Mouse (Mus musculus) right cerebral cortex, postnatal 10 days (tissue): ENCODE results near the gene Foxp1.

ENCODE experiments used
- DNase-seq, 2 experiments: peaks; one replicate each; pipeline ENCODE4 v3.0.0; 2021; ENCODE audit warnings: low spot score in 2 of 2

Foxp1 gene

DNA sequence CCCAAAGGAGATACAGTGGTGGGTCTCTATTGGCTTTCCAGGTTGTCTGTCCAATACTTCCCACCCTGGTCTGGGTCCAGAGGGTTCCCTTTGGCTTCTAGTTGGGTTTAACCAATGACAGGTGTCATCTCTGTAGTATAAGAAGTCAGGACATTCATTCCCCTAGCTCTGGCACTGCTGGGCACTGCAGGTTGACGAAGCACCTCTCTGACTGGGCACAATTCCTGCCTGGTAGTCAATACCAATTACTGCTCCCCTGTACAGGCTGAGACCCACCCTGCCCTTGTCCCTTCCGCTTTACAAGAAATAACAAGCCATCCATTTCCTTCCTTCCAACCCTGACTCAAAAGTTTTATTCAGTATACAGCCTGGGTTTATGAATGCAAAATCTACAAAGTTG is 81.9 kb downstream of the Foxp1 start:
- no peak for DNase-seq

DNA sequence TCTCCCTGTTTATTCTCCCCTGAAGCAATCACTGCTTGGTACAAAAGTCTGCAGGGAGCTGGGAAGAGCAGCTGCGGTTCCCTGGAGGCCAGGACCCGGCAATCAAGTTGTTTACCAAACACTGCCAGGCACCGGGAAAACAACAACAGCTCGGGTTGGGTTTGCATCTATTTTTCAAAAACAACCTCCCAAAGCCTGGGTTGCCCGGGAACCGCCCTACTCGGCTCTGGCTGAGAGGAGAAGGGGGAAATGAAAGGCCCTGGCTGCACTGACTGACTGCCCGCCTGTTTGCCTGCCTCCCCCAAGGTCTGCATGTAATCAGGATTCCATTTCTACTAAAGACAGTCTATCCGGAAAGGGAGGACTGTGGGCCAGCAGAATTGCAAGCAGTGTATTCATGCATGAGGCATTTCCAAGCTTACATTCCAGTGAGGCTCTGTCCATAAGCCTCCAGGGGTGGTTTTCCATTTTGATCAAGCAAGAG is 82.6 kb downstream of the Foxp1 start:
- DNase-seq = peak in 1 of 2 experiments; percentile 36

DNA sequence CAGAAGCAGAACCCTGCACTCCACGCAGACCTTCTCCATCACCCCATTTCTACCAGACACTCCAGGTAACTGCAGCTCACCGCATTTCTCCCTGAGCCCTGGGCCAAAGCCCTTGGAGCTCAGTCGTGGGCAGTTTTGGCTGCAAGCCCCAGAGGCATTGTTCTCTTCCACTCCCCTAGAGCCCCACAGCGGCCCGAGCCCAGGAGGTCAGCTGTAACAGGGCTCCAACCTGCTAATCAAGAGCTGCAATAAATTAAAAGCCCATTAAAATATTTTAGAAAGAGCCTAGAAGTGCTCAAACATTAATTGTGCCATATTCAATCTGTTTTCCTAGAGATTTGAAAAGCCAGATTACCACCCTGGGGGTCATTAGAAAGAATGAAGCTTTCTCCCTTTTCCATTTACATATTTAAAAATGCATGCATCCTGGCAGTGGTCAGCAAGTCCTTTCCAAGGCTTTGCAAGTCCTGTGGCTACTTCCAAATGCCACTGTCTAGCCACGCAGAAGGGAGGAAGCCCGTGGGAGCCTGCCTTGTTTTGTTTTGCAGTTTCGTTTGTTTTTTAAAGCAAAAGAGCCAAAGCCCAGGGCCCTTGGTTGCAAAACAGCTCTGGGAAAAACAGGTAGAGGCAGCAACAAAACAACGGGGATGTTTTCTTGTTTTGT is 83.2 kb downstream of the Foxp1 start:
- DNase-seq = peak in 1 of 2 experiments; percentile 46

DNA sequence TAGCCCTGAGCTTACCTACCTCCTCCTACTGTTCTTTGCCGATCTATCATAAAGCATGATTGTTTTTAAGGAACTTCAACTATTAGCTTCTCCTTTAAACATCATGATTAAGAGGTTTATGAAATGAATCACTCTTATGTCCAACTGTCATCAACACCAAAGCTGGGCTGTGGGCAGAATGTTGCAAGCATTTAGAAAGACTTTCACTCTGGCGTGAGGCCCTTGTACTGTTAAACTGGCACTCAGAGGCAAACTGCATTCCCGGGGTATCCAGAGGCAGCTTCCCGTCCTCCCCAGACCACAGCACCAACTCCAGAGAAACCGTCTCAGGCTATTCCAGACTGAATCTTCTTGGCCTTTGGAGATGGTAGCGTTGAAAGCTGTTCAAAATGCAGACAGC is 86.2 kb downstream of the Foxp1 start:
- DNase-seq = no peak

DNA sequence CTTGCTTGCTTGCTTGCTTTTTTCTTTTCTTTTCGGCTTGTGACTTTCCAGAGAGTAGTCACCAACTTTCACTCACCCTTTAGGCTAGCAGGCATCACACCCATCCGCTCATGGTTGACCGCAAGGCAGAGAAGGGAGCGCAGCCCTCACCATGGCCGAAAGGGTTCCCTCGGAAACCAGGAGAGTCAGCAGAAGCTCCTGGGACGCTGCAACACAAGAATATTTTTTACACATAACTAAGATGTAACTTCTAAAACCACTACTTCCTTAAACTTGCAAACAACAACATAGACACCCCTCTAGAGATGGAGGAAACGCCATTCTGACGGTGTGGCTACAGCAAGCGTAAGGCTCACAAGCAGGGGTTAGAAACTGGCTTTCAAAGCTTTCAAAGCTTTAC is 87.4 kb downstream of the Foxp1 start:
- DNase-seq = no peak

DNA sequence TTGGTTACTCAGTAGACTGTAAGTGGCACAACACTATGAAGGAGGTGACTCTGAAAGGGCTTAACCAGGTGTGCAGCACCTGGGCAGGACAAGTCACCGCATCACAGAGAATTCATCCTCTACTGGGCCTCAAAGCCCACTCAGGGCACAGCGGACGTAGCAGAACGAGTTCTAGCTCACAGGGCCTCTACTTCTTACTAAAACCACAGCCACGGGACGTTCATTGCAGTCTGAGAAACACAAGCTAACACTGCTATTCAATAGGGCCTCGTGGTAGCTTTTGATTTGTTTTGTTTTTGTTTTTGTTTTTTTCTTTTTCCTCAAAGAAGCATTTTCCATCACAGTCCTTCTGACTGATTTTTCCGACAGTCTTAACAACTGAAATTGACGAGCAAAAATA is 89.5 kb downstream of the Foxp1 start:
- no peak for DNase-seq

DNA sequence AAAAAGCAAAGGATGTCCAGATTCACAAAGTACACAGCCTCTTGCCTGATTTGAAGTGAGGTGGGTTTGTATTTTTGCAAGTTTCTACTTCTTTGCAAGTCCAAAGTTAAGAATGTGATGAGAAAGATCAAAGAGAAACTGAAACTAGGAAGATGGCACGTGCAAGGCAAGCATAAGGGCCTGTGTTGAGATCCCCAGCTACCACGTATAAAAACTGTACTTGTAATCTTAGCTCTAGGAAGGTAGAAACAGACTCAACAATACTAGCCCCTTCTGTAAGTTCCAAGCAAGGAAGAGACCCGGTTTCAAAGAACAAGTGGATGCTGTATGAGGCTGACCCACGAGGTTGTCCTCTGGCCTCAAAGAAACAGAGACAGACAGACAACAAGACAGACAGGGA is 90.6 kb downstream of the Foxp1 start:
- DNase-seq = no peak

DNA sequence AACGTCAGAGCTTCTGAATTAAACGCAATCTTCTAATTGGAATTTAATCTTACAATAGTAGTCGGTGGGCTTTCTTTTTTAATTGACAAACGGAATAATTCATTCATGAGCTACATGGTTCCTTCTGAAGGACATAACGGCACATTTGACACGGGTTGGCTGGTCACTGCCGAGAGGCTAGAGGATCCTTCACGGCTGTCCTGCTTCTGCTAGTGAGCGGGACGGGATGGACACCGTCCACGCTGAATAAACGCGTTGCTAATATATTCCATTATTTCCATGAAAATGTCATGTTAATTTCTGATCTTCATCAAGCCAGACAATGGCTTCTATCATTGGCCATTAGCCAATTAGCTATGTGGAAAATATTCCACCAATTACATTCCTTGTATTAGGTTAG is 92.0 kb downstream of the Foxp1 start:
- no peak for DNase-seq

DNA sequence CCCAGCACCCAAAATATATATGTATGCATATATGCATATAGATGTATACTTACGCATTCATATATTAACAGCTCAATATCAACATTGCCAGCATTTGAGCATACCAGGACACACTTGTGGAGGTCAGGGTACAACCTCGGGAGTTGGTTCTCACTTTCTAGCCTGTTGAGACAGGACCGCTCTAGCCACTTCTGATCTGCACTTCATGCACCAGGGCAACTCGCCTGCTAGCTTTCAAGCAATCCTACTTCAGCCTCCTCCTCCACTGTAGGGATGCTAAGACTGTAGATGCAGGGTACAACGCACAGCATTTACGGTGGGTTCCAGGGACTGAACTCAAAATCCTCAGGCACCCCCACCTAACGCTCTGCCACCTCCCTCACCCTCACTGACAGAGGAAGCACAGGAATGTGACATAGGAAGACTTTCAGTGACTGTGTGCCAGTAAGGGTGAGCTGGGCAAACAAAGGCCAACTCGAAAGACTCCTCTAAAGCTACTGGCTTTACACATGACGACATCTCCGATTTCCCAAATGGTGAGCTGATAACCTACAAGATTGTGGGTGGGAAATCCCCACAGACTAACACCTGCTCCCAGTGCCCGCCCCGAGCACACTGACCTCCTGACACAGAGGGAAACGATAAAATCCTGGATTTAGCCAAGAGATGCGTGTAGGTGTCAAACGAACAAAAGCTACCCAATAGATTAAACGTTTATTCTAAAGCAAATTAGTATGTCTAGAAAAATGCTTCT is 93.0 kb downstream of the Foxp1 start:
- DNase-seq = no peak

DNA sequence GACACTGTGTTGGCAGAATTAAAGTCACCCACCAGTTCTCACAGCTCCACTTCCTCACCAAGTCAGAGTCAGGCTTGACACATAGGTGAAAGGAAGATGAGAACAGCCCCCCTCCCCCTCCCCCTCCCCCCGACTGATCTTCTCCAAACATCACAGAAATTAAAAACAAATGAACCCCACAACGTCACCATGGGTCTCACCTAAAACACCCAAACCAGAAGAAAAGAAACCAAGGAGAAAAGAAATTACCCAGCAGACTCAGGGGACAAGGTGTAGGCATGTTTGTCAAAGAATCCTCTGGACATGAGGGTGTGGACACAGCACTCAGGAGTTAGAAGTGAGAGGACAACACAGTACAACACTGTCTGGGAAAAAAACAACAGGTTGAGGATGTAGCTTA is 93.6 kb downstream of the Foxp1 start:
- DNase-seq = no peak

DNA sequence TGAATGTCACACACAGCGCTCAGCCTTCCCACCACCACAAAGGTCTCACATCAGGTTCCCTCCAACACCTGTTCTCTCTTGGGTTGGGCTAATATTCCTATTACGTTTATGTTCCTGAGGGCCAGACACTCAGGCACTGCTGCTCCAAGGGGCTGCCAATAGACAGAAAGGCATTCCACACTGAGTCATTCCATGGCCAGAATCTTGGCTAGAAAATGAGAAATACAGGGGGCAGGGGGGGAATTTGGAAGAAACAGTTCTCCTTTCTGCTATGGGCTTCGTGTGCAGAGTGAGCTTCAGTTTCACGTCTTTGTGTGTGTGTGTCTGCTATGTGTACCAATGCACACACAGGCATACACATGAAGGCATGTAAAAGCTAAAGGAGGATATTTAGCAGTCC is 95.2 kb downstream of the Foxp1 start:
- no peak for DNase-seq

DNA sequence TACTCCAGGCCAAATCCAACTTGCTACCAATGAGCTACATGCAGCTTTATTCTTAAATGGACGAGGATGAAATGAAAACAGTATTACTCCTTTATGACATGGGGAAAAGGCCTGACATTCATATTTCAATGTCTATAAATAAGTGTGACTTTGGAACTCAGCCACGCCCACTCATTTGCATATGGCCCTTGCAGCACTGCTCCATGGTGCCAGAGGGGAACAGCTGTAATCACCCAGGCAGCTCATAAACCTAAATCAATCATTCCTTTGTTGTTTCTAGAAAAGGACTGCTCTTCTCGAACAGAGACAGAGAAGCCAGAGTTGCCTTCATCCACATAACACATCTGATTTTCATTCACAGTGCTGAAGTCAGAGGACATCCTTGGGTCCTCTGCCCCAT is 97.5 kb downstream of the Foxp1 start:
- no peak for DNase-seq

DNA sequence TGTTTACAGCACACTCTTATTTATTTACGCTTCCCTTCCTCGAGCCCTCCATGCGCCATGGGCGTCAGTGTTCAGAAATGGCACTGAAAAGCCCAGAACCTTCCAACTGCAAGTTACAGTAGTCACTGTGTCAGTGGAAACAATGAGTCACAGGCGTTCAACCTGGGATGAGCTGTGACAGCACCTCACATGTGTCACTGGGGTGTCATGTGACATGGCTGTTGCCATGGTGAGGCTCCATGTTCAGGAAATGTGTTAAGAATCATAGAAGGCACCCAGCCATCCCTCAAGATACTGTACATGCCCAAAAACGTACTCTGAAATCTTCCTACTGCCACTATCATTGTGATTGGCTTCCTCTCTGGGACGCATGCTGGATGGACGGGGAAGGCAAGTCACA is 101.9 kb downstream of the Foxp1 start:
- peak in 1 of 2 experiments; percentile 53 for DNase-seq

DNA sequence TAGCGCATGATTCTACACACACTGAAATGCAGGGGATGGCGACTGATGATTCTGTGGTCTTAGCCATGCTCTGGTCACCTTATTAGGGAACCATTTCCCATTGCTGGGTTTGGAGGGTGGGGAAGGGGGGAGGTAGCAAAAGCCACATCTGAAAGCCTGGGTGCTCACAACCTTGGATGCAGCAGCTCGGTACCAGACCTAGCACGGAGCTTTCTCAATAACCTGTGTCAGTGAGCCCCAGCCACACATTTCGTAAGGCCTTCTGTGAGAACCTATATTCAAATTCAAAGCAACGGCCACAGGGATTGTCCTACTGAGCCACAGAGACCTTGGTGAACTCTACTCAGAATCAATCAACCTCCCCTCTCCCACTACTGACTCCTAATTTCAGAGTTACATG is 109.9 kb downstream of the Foxp1 start:
- DNase-seq = no peak

DNA sequence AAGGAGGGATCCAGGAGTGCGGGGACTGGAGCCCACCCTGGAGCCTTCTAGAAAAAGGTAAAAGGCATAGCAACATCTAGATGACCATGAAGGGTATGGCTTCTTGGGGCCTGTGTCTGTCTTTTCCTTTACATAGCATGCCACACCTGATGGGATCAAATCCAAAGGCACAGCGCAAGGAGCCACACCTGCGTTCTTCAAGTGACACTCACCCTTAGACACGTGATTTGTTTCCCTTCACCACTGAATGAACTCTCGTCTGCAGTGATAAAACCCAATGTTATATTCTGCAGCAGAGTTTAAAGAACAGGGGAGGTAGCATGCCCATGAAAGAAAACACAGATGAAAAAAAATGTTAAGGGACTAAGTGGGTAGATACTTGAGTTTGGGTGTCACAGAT is 112.9 kb downstream of the Foxp1 start:
- DNase-seq = no peak

DNA sequence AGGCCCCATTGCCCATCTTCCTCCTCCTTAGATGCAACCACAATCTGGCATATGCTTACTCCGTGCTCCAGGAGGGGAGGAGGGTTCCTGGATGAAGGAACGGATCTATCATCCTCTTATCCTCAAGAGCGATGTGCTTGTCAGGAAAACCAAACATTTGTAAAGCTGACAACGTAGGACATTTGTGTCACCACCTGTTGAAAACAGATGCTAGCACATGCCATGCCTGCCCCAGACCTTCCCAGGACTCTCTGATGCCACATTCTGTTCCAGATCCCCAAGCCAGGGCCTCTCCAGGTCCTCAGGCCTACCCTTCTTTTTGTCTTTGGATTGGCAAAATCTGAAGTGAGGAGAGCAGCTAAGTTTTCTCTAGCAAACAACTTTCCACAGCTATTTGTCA is 113.6 kb downstream of the Foxp1 start:
- DNase-seq = no peak

DNA sequence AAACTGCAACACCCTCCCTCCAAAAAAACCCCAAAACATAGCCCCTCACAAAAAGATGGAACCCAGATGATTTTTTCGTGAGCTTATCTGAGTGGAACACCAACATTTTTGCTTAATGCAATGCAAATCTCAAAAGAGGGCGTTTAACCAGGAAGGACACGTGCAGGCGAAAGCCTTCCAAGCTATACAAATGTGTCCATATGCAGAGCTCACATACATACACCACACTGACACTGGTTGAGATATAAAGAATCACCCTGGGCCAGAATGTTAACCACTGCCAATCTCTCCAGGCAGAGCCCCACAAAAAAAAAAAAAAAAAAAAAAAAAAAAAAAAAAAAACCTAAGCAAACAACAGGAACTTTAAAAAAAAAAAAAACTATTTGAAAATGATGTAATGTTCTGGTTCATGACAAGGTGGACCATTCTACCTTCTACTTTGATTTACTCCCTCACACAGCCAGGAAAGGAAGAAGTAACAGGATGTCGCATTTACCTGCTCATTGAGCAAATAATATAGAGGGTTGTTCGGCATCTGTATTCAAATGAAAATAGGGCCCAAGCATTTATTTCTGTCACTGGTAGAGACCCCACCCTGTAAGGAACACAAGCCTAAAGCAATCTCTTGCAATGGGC is 118.6 kb downstream of the Foxp1 start:
- no peak for DNase-seq

DNA sequence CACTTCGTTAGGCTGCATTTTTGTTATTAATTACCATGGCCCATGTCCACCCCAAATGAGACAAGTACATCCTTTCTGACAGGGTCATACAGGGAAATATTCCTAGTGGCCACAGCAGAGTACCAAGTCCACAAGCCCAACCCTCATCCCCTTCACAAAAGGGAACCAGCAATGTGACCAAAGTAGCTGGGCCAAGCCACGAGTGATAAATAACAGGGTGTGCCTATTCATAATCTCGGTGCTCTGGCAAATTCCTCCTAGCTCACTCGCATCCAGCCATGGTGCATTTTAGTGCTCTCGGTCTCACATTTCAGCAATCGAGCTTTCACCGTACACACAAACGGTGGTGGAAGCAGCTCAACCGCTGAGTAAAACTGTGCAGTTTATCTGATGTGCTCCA is 119.6 kb downstream of the Foxp1 start:
- no peak for DNase-seq

DNA sequence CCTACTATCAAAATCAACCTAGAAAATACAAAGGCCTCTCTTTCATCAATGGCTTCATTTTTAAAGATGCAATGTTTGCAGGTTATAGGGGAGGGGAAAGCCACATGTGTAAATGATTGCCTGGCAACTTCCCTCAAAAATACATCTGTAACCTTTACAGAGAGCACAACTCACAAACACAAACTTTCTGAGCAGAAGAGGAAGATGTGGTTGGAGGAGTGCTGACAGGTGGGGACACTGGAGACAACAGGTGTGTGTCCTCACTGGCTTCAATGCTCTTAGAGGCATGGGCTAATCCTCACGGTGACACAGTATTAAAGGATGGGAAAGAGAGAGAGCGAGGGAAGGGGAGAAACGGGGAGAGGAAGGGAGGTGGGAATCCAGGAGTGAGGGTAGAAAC is 120.2 kb downstream of the Foxp1 start:
- no peak for DNase-seq

DNA sequence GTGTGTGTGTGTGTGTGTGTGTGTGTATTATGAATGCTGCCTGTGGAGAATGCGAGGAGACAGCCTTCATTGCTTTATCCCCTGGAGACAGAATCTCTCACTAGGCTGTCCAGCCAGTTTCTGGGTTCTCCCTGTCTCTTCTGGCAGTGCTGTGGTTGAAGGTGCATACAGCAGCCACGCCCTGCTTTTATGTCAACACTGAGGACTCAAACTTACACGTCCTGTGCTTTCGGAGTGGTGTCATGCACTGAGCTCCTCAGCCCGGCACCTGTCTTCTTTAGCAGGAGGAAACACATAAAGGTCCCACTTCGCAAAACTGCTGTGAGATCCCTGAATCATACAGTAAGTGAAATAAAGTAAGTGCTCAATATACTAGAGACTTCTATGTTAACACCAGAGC is 120.7 kb downstream of the Foxp1 start:
- DNase-seq = no peak

DNA sequence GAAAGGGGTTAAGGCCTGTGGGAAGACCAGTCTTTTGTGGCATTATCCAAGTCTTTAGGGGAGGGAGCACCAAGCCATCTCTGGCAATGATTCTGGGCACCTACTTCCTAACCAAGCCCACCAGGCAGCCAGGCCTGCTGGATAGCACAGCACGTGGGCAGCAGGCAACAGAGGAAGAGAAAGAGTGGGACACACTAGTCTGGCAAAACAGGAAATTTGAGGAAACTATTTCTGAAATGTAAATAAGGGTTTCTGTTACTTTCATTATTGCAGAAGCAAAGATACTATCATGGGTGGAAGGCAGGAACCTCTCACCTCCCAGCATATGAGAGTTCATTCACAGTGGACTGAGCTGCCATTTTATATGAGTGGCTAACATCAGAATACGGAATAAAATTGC is 121.3 kb downstream of the Foxp1 start:
- DNase-seq = no peak

DNA sequence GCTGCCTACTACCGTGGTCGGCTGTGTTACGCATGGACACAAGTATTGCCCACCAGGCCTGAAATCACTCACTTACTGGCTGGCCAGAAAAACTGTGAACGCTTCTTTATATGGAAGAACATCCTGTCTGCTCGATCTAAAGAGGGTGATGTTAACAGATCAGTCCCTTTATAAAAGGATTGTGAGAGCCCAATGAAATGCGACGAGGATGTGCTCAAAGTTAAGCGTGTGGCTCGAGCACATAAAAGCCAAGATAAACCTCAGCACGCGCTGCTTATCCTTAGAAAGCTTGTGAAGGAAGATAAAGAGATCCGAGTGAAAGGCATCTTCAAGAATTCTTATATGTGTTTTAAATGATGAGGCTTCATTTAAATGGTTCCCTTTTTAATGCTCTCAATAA is 126.8 kb downstream of the Foxp1 start:
- DNase-seq = no peak

DNA sequence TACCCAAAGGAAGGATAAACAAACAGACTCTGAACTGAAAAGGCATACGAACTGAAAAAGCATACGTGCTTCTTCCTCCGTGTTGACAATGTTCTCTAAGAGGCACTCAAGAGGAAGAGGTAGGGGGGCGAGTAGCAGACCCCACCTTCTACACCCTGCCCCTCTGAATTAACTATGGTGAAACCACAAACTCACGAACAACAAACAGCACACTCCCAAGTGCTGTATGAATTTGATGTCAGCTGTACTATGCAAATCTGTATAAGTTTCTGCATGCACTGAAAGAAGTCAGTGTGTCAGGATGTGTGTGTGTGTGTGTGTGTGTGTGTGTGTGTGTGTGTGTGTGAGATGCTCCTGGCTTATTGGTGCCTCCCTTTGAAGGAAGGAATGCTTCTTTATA is 127.7 kb downstream of the Foxp1 start:
- DNase-seq = no peak
